Mouse (Mus musculus) heart, embryonic 11.5 days (tissue): Measurements from ENCODE around the gene Abhd8. TPM values are rescaled to one million over a fixed set of nuclear protein-coding genes. Genes with fewer than 3 reads are reported as not detected.

Experiments
- ATAC-seq: fragments of 200-750 bp; cut with Nextera tagmentation; replicated peaks from 2 replicates; pipeline ENCODE4 v1.8.0; 2017; ENCODE audit warnings: moderate library complexity; ENCODE audit not compliant: insufficient number of reproducible peaks, low FRiP score, low TSS enrichment
- H3K27ac ChIP-seq: fragments of 300-500 bp; sonication (generic); 2 replicates; pipeline ENCODE4 v1.5.1; 2014; ENCODE audit warnings: mild to moderate bottlenecking, low read depth, low read length
- H3K27me3 ChIP-seq: fragments of 300-500 bp; sonication (generic); 2 replicates; pipeline ENCODE4 v1.6.1; 2014; ENCODE audit warnings: mild to moderate bottlenecking, low read length, mixed read lengths; ENCODE audit not compliant: control insufficient read depth, insufficient read depth
- H3K36me3 ChIP-seq: fragments of 300-500 bp; sonication (generic); 2 replicates; pipeline ENCODE4 v1.6.1; 2014; ENCODE audit warnings: mild to moderate bottlenecking, low read length, moderate library complexity, mixed read lengths; ENCODE audit not compliant: control insufficient read depth, insufficient read depth
- H3K4me1 ChIP-seq: fragments of 300-500 bp; sonication (generic); 2 replicates; pipeline ENCODE4 v1.6.1; 2014; ENCODE audit warnings: low read length; ENCODE audit not compliant: control insufficient read depth, insufficient read depth
- H3K4me2 ChIP-seq: fragments of 300-500 bp; sonication (generic); 2 replicates; pipeline ENCODE4 v1.6.1; 2014; ENCODE audit warnings: mild to moderate bottlenecking, moderate library complexity
- H3K4me3 ChIP-seq: fragments of 300-500 bp; sonication (generic); 2 replicates; pipeline ENCODE4 v1.5.1; 2014; ENCODE audit warnings: low read depth, low read length
- H3K9ac ChIP-seq: fragments of 300-500 bp; sonication (generic); 2 replicates; pipeline ENCODE4 v1.6.1; 2014; ENCODE audit warnings: mild to moderate bottlenecking, low read depth, low read length, moderate library complexity
- H3K9me3 ChIP-seq: fragments of 300-500 bp; sonication (generic); replicated peaks from 2 replicates; pipeline ENCODE4 v1.6.1; 2016; ENCODE audit warnings: low read length; ENCODE audit not compliant: control insufficient read depth
- WGBS: fragments of 180-500 bp; shearing (Covaris S2); extraction: QIAGEN DNeasy Blood & Tissue Kit; methylation state at CpG from one replicate; pipeline ENCODE4 v1.1.7; 2014; ENCODE audit not compliant: insufficient replicate concordance; 5-methylcytosine and 5-hydroxymethylcytosine counted together
- polyA plus RNA-seq: library from polyadenylated mRNA; unstranded; fragments of >200 nt; fragmentation: Nextera tagmentation; extraction: Ambion mirVana; gene quantifications from 2 replicates; pipeline ENCODE4 v1.2.1, GENCODE M21; 2014

Abhd8 gene
- polyA plus RNA-seq, 1 experiment from 2014 or later: 17.0 TPM

DNA sequence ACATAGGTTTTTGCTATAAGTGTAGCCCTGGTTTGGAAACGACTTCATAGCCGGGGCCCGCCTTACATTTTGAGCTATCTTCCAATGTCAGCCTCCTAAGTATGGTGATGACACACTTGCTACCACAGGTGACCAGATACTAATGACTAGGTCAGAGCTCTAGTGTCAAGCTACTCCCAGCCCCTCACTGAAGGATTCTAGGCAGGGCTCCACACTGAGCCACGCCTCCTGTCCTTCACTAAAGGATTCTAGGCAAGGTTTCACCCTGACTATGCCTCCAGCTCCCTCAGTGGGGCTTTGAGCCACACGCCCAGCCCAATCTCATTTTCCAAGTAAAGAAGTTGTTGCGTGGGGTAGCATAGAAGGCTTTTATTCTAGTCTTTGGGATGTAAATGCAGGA lies 2.7 kb downstream of the Abhd8 start:
- H3K4me3 ChIP-seq: no peak overlapping the region
- peaks cover 7% of the 10 kb centered on the region for H3K36me3 ChIP-seq
- H3K27me3 ChIP-seq: peaks cover 19% of the 10 kb centered on the region
- no peak overlapping the region for H3K27ac ChIP-seq
- peaks cover 14% of the 10 kb centered on the region for H3K4me1 ChIP-seq
- no peak overlapping the region for H3K4me2 ChIP-seq
- WGBS: 87% methylated on average over 6 of the region's 6 CpGs
- H3K9ac ChIP-seq: no peak overlapping the region
- ATAC-seq: no peak
- no peaks in the 10 kb centered on the region for H3K9me3 ChIP-seq

DNA sequence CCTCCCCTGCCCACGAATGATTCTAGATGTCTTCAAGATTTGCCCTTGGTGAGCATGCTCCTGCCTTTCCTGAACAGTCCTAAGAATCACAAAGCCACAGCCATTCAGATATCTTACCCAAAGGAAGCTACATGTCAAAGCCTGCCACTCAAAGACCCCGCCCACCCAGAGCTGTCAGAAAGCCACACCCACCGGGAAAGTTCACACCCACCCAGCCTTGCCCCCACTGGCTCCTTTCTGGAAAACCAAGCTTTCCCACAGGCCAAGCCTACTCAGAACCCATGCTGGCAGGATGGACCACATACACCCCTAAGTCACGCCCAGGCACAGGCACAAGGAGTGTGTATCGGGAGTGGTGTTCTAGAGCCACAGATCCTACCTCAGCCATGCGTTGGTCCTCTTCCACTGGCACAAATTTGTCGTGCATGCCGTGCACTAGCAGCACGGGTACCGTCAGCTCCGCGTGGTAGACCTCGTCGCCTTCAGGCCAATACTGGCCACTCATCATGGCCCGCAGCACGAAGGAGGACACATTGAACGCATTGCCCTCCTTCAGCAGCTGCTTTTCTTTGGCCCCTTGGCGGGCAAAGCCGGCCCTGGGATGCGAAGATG lies 5.7 kb downstream of the Abhd8 start:
- Histone ChIP-seq H3K27me3 (peaks cover 18% of the 10 kb centered on the region), H3K4me1 (peaks cover 3% of the 10 kb centered on the region; the same call in 1 of the 2 replicates), H3K9ac (no peak overlapping the region), H3K4me2 (no peak overlapping the region), H3K4me3 (no peak overlapping the region), H3K36me3 (peaks cover 7% of the 10 kb centered on the region), H3K9me3 (no peaks in the 10 kb centered on the region), H3K27ac (no peak overlapping the region)
- WGBS: 72% methylated on average over 20 of the region's 20 CpGs
- no peak for ATAC-seq

DNA sequence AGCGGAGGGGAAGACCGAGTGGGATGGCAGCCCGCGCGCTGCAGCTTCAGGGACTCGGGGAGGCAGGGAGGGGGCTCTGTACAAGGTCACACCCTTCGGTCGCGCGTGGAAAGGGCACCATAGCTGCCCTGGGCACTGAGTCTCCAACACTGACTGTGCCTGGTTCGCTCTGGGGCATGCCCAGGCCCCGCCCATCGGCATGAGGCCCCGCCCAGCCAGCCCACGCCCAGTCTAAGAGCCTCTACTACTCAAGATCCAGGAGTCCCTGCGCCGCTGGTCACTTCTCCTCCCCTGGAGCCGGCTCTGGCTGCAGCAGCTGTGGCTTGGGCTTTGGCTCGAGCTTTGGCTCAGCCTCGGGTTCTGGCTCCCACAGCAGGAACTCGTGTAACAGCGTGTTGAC lies 6.5 kb downstream of the Abhd8 start:
- Histone ChIP-seq H3K36me3 (peaks cover 7% of the 10 kb centered on the region), H3K27me3 (peaks cover 18% of the 10 kb centered on the region), H3K4me1 (no peaks in the 10 kb centered on the region), H3K4me2 (peak overlapping the region; percentile 12; the same call in 1 of the 2 replicates), H3K27ac (no peak overlapping the region), H3K4me3 (no peak overlapping the region), H3K9ac (no peak overlapping the region), H3K9me3 (no peaks in the 10 kb centered on the region)
- no peak; the same call in 1 of the 2 replicates for ATAC-seq
- WGBS: 37% methylated on average over 22 of the region's 22 CpGs

DNA sequence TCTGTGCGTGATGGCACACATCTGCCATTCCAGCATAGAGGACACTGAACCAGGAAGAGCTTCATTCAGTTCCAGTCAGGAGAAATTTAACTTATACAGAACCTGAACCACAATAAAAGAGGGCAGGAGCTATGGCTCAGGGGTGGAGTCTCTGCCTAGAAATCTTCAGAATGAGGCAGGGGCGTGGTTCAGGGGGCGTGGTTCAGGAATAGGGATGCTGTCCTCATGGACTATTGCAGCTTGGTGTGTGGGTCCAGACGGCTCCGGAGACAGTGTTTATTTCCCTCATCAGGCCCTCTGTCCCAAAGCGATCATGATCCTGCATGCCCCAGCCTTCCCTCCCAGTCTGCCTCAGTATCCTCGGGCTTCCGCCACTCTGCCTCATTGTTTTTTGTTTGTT lies 8.8 kb downstream of the Abhd8 start:
- H3K27me3 ChIP-seq: peaks cover 7% of the 10 kb centered on the region; the same call in 1 of the 2 replicates
- H3K27ac ChIP-seq: no peak overlapping the region
- 62% methylated on average over 8 of the region's 8 CpGs for WGBS
- H3K9ac ChIP-seq: no peak overlapping the region
- ATAC-seq: no peak
- H3K36me3 ChIP-seq: no peaks in the 10 kb centered on the region; the same call in 1 of the 2 replicates
- H3K4me3 ChIP-seq: no peak overlapping the region
- no peaks in the 10 kb centered on the region for H3K4me1 ChIP-seq
- H3K4me2 ChIP-seq: no peak overlapping the region
- H3K9me3 ChIP-seq: no peaks in the 10 kb centered on the region

DNA sequence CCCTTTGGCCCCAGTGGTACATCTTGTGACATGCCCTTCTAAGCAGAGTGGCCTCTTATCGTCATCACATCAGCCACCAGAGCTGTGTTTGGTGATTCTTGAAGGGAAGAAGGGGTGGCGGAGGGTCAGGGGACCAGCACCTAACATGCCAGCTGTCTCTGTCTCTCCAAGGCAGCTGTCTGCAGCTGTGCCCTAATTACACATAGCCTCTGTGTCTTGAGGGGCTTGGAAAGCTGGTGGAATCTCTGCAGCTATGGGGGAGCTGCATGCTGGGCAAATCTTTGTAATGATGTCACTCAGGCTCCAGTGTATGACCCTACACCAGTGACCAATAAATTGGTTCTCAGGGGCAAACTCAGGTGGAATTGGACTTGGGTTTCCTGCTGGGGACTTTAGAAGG lies 10.8 kb downstream of the Abhd8 start:
- peaks cover 4% of the 10 kb centered on the region; the same call in 1 of the 2 replicates for H3K27me3 ChIP-seq
- H3K4me3 ChIP-seq: no peak overlapping the region
- H3K4me1 ChIP-seq: no peaks in the 10 kb centered on the region
- H3K27ac ChIP-seq: no peak overlapping the region
- no peaks in the 10 kb centered on the region for H3K9me3 ChIP-seq
- no peak overlapping the region for H3K9ac ChIP-seq
- no peaks in the 10 kb centered on the region for H3K36me3 ChIP-seq
- 49% methylated on average over 2 of the region's 2 CpGs for WGBS
- H3K4me2 ChIP-seq: no peak overlapping the region
- ATAC-seq: no peak

DNA sequence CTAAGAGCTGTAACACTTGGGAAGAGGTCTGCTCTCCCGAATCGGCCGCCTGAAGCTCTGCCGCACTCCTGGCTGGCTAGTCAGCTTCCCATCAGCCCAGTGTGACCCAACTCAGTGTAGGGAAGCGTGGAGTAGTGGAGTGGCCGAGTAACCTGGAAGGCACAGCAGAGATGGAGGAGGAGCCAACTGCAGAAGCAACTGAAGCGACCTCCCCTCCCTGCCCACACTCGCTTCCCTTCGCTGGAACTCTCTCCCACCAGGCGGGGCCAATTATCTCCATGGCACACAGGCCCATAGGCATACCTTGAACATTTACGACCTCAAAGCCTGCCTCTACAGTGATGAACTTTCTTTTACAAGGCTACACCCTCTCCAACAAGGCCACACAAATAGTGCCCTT lies 11.7 kb downstream of the Abhd8 start:
- no peak for ATAC-seq
- Histone ChIP-seq H3K27me3 (peaks cover 4% of the 10 kb centered on the region; the same call in 1 of the 2 replicates), H3K4me3 (no peak overlapping the region), H3K4me1 (no peaks in the 10 kb centered on the region), H3K9ac (no peak overlapping the region), H3K9me3 (no peaks in the 10 kb centered on the region), H3K4me2 (no peak overlapping the region), H3K36me3 (no peaks in the 10 kb centered on the region), H3K27ac (no peak overlapping the region)
- WGBS: 45% methylated on average over 11 of the region's 11 CpGs

DNA sequence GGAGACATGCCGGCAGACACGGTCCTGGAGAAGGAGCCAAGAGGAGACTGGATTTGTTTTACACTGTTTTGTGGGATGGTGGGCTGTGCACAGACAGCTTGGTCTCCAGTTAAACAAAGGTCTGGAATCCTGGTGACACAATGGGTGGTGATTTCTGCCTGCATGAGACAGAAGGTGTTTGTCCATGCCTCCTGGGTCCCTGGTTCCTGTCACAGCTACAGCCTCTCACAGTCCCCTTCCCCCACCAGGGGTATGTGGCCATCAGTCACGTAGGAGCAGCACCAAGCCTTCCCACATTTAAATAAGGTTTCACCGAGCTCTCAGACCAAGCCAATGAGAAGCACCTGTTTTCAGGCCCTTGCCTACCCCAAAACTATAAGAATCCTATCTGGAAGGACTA lies 12.1 kb downstream of the Abhd8 start:
- Histone ChIP-seq H3K9me3 (no peaks in the 10 kb centered on the region), H3K4me3 (no peak overlapping the region), H3K36me3 (no peaks in the 10 kb centered on the region), H3K4me1 (no peaks in the 10 kb centered on the region), H3K27me3 (peaks cover 4% of the 10 kb centered on the region; the same call in 1 of the 2 replicates), H3K9ac (no peak overlapping the region), H3K4me2 (no peak overlapping the region), H3K27ac (no peak overlapping the region)
- WGBS: 61% methylated on average over 4 of the region's 4 CpGs
- ATAC-seq: no peak

DNA sequence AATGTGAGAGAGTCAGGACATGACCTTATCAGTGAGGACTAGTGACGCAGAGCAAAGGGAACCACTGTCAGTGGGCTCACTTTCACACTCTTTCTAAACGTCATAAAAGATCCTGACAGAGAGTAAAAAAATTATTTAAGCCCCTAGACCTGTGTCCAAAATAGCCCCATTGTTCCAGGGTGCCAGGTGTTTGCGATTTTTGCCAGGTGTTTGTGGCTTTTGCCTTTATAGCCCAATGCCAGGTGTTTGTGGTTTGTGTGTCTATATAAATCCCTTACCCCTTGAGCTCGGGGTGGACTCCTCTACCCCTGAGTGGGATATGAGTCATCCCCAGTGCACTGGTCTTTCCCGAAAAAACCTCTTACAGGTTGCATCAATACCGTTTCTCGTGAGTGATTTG lies 18.4 kb downstream of the Abhd8 start:
- no peaks in the 10 kb centered on the region for H3K36me3 ChIP-seq
- H3K9ac ChIP-seq: no peak overlapping the region
- no peak overlapping the region for H3K4me3 ChIP-seq
- H3K9me3 ChIP-seq: no peaks in the 10 kb centered on the region
- H3K4me2 ChIP-seq: no peak overlapping the region
- 74% methylated on average over 7 of the region's 7 CpGs for WGBS
- H3K27ac ChIP-seq: no peak overlapping the region
- peaks cover 12% of the 10 kb centered on the region for H3K27me3 ChIP-seq
- no peaks in the 10 kb centered on the region for H3K4me1 ChIP-seq
- ATAC-seq: no peak

DNA sequence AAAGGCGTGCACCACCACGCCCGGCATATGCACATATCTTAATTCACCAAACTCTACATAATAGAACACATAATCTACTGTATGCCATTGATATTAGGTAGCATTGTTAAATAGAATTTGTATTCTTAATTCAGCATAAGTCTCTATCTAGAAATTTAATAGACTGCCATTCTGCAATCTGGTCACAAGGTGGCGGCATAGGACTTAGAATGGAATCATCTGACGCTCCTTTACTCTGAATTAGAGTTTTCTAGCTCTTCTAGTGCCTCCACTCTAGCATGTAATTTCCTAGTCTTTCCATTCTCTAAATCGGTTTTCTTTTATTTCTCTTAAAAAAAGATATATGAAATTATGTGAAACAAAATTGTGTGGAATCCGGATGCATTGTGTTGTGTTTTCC lies 22.1 kb downstream of the Abhd8 start:
- Histone ChIP-seq H3K27me3 (peaks cover 12% of the 10 kb centered on the region), H3K4me1 (no peaks in the 10 kb centered on the region), H3K9me3 (no peaks in the 10 kb centered on the region), H3K4me2 (no peak overlapping the region), H3K27ac (no peak overlapping the region), H3K36me3 (no peaks in the 10 kb centered on the region), H3K9ac (no peak overlapping the region), H3K4me3 (no peak overlapping the region)
- WGBS: 2% methylated on average over 7 of the region's 7 CpGs
- ATAC-seq: no peak
